Mouse (Mus musculus) testis, adult 2 months (tissue): ENCODE measurements around the gene Spata3. TPM values are rescaled to one million over a fixed set of nuclear protein-coding genes. Genes with fewer than 3 reads are reported as not detected.

Experiments used
- H3K27ac ChIP-seq: fragments of 200-500 bp; 2 replicates; pipeline ENCODE4 v1.5.1; 2012; ENCODE audit warnings: low read depth, low read length; ENCODE audit not compliant: control insufficient read depth, insufficient read depth
- H3K27me3 ChIP-seq: fragments of 200-500 bp; 2 replicates; pipeline ENCODE4 v1.6.1; 2012; ENCODE audit warnings: mild to moderate bottlenecking, low read length, moderate library complexity; ENCODE audit not compliant: control insufficient read depth, insufficient read depth
- H3K36me3 ChIP-seq: fragments of 200-500 bp; 2 replicates; pipeline ENCODE4 v1.6.1; 2012; ENCODE audit warnings: mild to moderate bottlenecking, low read length; ENCODE audit not compliant: control insufficient read depth, insufficient read depth
- H3K4me1 ChIP-seq: fragments of 200-500 bp; 2 replicates; pipeline ENCODE4 v1.6.1; 2012; ENCODE audit warnings: low read length; ENCODE audit not compliant: control insufficient read depth, insufficient read depth
- H3K4me3 ChIP-seq: fragments of 200-500 bp; 2 replicates; pipeline ENCODE4 v1.5.1; 2012; ENCODE audit warnings: low read depth, mild to moderate bottlenecking, low read length, moderate library complexity, mixed read lengths; ENCODE audit not compliant: control insufficient read depth
- CTCF ChIP-seq: fragments of 200-500 bp; IDR thresholded peaks from 2 replicates; pipeline ENCODE4 v1.5.1; 2012; ENCODE audit warnings: low read depth, mild to moderate bottlenecking, inconsistent platforms, low read length, moderate library complexity; ENCODE audit not compliant: control insufficient read depth, insufficient read depth, insufficient replicate concordance
- POLR2A ChIP-seq: fragments of 200-500 bp; IDR thresholded peaks from 2 replicates; pipeline ENCODE4 v1.6.1; 2012; ENCODE audit warnings: low read depth, mild to moderate bottlenecking, inconsistent platforms, low read length, moderate library complexity; ENCODE audit not compliant: control insufficient read depth
- polyA plus RNA-seq: library from polyadenylated mRNA; depleted of rRNA; stranded (reverse); fragments of >200 nt; gene quantifications from 2 replicates; pipeline ENCODE4 v1.2.3, GENCODE M21; 2012; rRNA removed

Spata3 gene
- polyA plus RNA-seq, result 1,427 and 1,457 TPM in 2 replicates

- H3K4me3 ChIP-seq, result peak within 1 kb of the TSS; percentile 71
- no peak within 1 kb of the TSS for H3K27ac ChIP-seq
- H3K36me3 ChIP-seq, result no peaks in the 10 kb centered on the region
- TF ChIP-seq POLR2A (0 out of 2 replicates have a peak, but pooled peaks have one; percentile 25), CTCF (no peak)
- peaks cover under 1% of the 10 kb centered on the region; the same call in 1 of the 2 replicates for H3K4me1 ChIP-seq
- no peaks in the 10 kb centered on the region; the same call in 1 of the 2 replicates for H3K27me3 ChIP-seq
These were observed at the start of gene Spata3 for GRCm38 (mm10) chr1:86016516-86016915. Gene Spata3 (plus strand): TSS chr1:86016816.

GRCm38 (mm10) chr1:85969081-85969480, 47.5 kb upstream of the Spata3 start:
- H3K27ac ChIP-seq, result no peak overlapping the region
- H3K4me3 ChIP-seq, result no peak overlapping the region
- no peaks in the 10 kb centered on the region for H3K27me3 ChIP-seq
- H3K36me3 ChIP-seq, result no peaks in the 10 kb centered on the region
- no peaks in the 10 kb centered on the region for H3K4me1 ChIP-seq
- TF ChIP-seq CTCF, result no peak
- TF ChIP-seq POLR2A, result no peak

- no peak overlapping the region for H3K4me3 ChIP-seq
- H3K36me3 ChIP-seq, result no peaks in the 10 kb centered on the region
These were observed 47.1 kb upstream of the Spata3 start for GRCm38 (mm10) chr1:85969519-85969918.

GRCm38 (mm10) chr1:85971070-85971469, 45.5 kb upstream of the Spata3 start:
- TF ChIP-seq CTCF (no peak), POLR2A (no peak)
- H3K27ac ChIP-seq, result no peak overlapping the region
- no peak overlapping the region for H3K4me3 ChIP-seq
- no peaks in the 10 kb centered on the region for H3K4me1 ChIP-seq
- no peaks in the 10 kb centered on the region for H3K36me3 ChIP-seq
- no peaks in the 10 kb centered on the region for H3K27me3 ChIP-seq

More at GRCm38 (mm10) chr1:85969519-85969918, 47.1 kb upstream of the Spata3 start:
- no peak for TF ChIP-seq POLR2A
- no peak for TF ChIP-seq CTCF
- H3K27ac ChIP-seq, result no peak overlapping the region
- H3K4me1 ChIP-seq, result no peaks in the 10 kb centered on the region
- no peaks in the 10 kb centered on the region for H3K27me3 ChIP-seq

- Histone ChIP-seq H3K36me3 (no peaks in the 10 kb centered on the region), H3K4me1 (no peaks in the 10 kb centered on the region), H3K27me3 (no peaks in the 10 kb centered on the region), H3K27ac (no peak overlapping the region), H3K4me3 (no peak overlapping the region)
- TF ChIP-seq CTCF (no peak), POLR2A (no peak)
These were observed 44.3 kb upstream of the Spata3 start for GRCm38 (mm10) chr1:85972341-85972740.

GRCm38 (mm10) chr1:85973468-85973877, 43.1 kb upstream of the Spata3 start:
- no peak for TF ChIP-seq CTCF
- no peak for TF ChIP-seq POLR2A
- H3K27me3 ChIP-seq, result no peaks in the 10 kb centered on the region
- no peak overlapping the region for H3K27ac ChIP-seq

GRCm38 (mm10) chr1:85977709-85978108, 38.9 kb upstream of the Spata3 start:
- Histone ChIP-seq H3K27ac (no peak overlapping the region), H3K4me3 (no peak overlapping the region), H3K4me1 (peaks cover 4% of the 10 kb centered on the region), H3K27me3 (no peaks in the 10 kb centered on the region), H3K36me3 (no peaks in the 10 kb centered on the region)
- TF ChIP-seq CTCF, result no peak
- TF ChIP-seq POLR2A, result no peak

More at GRCm38 (mm10) chr1:85973468-85973877, 43.1 kb upstream of the Spata3 start:
- H3K4me3 ChIP-seq, result no peak overlapping the region
- H3K36me3 ChIP-seq, result no peaks in the 10 kb centered on the region
- no peaks in the 10 kb centered on the region for H3K4me1 ChIP-seq

- Histone ChIP-seq H3K27ac (no peak overlapping the region; the same call in 1 of the 2 replicates), H3K27me3 (no peaks in the 10 kb centered on the region), H3K4me1 (peaks cover 4% of the 10 kb centered on the region), H3K36me3 (no peaks in the 10 kb centered on the region), H3K4me3 (no peak overlapping the region)
- TF ChIP-seq CTCF (no peak), POLR2A (no peak)
These were observed 34.8 kb upstream of the Spata3 start for GRCm38 (mm10) chr1:85981738-85982357.
